Mouse (Mus musculus) left cerebral cortex, postnatal 14 days (tissue): ENCODE measurements around the gene Tom1l2. TPM values are rescaled to one million over a fixed set of nuclear protein-coding genes. Genes with fewer than 3 reads are reported as not detected.
A peak's percentile ranks its signal among the peaks of the same experiment; 100 is the strongest.

ENCODE experiments used
- DNase-seq, 2 experiments: peaks; one replicate each; pipeline ENCODE4 v3.0.0; 2021 to 2022; ENCODE audit warnings: low spot score in 2 of 2, mixed read lengths in 1 of 2
- intact Hi-C: fragments of 180-260 bp; cut with DNase I; formaldehyde crosslinking; loops from one replicate; pipeline ENCODE4 v1.15.1; 2025
- total RNA-seq, 2 experiments: library from RNA; stranded (reverse); gene quantifications; 2 replicates each; pipeline ENCODE4 v1.2.3; 2021

Tom1l2 gene
- total RNA-seq, 2 experiments from 2014 or later: 163 to 172 TPM

- intact Hi-C loops: no loop called here
Measured at GRCm38 (mm10) chr11:60355952-60356351, 3.2 kb upstream of the Tom1l2 start.

GRCm38 (mm10) chr11:60351925-60352371 is 757 bp downstream of the Tom1l2 start:
- peak; percentile 65 to 81 for DNase-seq
- intact Hi-C loops: loop anchor here (2.0 to 5.0 kb wide), 3 partner anchors 33 to 60 kb away; no protein-coding TSS in a partner anchor

More at GRCm38 (mm10) chr11:60355952-60356351, 3.2 kb upstream of the Tom1l2 start:
- no peak for DNase-seq

GRCm38 (mm10) chr11:60351388-60351787 is 1.3 kb downstream of the Tom1l2 start:
- intact Hi-C loops: loop anchor here (5.0 kb wide), 2 partner anchors 44 to 61 kb away; no protein-coding TSS in a partner anchor
- no peak for DNase-seq

GRCm38 (mm10) chr11:60346537-60346936 is 6.2 kb downstream of the Tom1l2 start:
- intact Hi-C loops: no loop called here
- DNase-seq: no peak

- intact Hi-C loops: no loop called here
- DNase-seq: no peak
Measured at GRCm38 (mm10) chr11:60345868-60346267, 6.8 kb downstream of the Tom1l2 start.

GRCm38 (mm10) chr11:60339361-60339760 is 13.3 kb downstream of the Tom1l2 start:
- intact Hi-C loops: no loop called here
- DNase-seq: no peak

- intact Hi-C loops: no loop called here
- DNase-seq: peak in 1 of 2 experiments; percentile 37
Measured at GRCm38 (mm10) chr11:60338291-60338690, 14.4 kb downstream of the Tom1l2 start.

GRCm38 (mm10) chr11:60335771-60336170 is 16.9 kb downstream of the Tom1l2 start:
- intact Hi-C loops: no loop called here
- peak in 1 of 2 experiments; percentile 63 for DNase-seq

- DNase-seq: peak in 1 of 2 experiments; percentile 32
- intact Hi-C loops: no loop called here
Measured at GRCm38 (mm10) chr11:60334124-60334523, 18.6 kb downstream of the Tom1l2 start.

GRCm38 (mm10) chr11:60333461-60333860 is 19.2 kb downstream of the Tom1l2 start:
- intact Hi-C loops: no loop called here
- DNase-seq: peak in 1 of 2 experiments; percentile 44

- intact Hi-C loops: no loop called here
- DNase-seq: no peak
Measured at GRCm38 (mm10) chr11:60330551-60330950, 22.2 kb downstream of the Tom1l2 start.

- no peak for DNase-seq
- intact Hi-C loops: no loop called here
Measured at GRCm38 (mm10) chr11:60323731-60324130, 29.0 kb downstream of the Tom1l2 start.

- intact Hi-C loops: no loop called here
- DNase-seq: no peak
Measured at GRCm38 (mm10) chr11:60321438-60321837, 31.3 kb downstream of the Tom1l2 start.

GRCm38 (mm10) chr11:60320426-60321037 is 32.2 kb downstream of the Tom1l2 start:
- DNase-seq: no peak
- intact Hi-C loops: no loop called here

GRCm38 (mm10) chr11:60319257-60320066 is 33.2 kb downstream of the Tom1l2 start:
- DNase-seq: no peak

GRCm38 (mm10) chr11:60318716-60319115 is 34.0 kb downstream of the Tom1l2 start:
- no peak for DNase-seq
- intact Hi-C loops: no loop called here

More at GRCm38 (mm10) chr11:60319257-60320066, 33.2 kb downstream of the Tom1l2 start:
- intact Hi-C loops: no loop called here

GRCm38 (mm10) chr11:60317376-60318102 is 35.2 kb downstream of the Tom1l2 start:
- intact Hi-C loops: no loop called here
- DNase-seq: no peak

- DNase-seq: no peak
- intact Hi-C loops: no loop called here
Measured at GRCm38 (mm10) chr11:60316883-60317282, 35.8 kb downstream of the Tom1l2 start.

GRCm38 (mm10) chr11:60316250-60316649 is 36.5 kb downstream of the Tom1l2 start:
- intact Hi-C loops: no loop called here
- no peak for DNase-seq
